Mouse (Mus musculus): ENCODE data around the gene Lamtor3. TPM values are rescaled to one million over a fixed set of nuclear protein-coding genes. Genes with fewer than 3 reads are reported as not detected.
"Not testable (repeated sequence)": the region's sequence is repeated elsewhere in the genome, so short reads cannot be mapped to it uniquely, and the experiment has no call there.

Gene Lamtor3
- polyA plus RNA-seq, 1 experiment from 2014 or later, result 103 TPM

DNA sequence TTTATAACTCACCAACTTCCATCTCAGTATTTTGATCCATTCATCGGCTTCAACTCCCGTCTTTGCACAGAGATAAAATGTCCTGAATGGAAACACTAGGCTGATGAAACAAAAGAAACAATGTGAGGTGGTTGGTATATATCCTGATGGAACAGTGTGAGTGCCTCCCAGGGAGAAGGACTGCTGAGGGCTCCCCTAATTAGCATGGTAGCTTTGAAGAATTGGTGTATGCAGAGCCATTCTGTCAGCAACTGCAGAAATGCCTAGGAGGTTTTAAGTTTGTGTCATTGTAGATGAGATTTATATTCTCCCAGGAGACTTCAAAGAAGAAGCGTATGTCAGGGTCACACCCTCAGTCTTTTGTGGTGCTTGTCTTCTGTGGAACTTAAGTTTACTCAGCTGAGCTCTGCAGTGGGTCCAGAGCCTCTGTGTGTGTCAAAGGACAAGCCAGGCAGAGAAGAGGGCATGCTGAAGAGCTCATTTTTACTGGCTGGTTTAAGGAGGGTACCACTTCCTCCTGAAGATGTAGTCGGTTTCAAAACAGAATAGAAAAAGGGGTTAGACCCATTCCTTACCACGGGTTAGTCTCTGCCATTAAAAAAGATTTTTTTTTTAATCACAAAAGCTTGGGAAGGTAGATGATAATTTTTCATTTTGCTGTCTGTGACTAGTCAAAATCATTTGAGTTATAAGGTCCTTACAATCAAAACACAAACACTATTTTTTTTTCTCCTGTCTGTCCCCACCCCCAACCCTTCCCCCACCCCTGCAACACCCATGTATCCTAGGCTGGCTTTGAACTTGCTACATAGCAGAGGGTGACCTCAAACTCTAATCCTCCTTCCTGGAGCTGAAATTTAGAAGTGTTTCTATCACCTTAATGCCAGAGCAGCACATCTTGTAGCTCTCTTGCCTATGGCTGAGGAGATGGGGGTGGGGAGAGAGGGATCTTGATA lies 17.5 kb downstream of the Lamtor3 start:
- WGBS, result 47% methylated on average over 5 of the region's 5 CpGs
- H3K4me1 ChIP-seq, result peaks cover 16% of the 10 kb centered on the region
- H3K4me3 ChIP-seq (replicated peaks), result no peak overlapping the region
- ATAC-seq (ENCODE audit: low FRiP score), result no peak
- H3K9ac ChIP-seq, result no peak overlapping the region
- H3K4me2 ChIP-seq, result no peak overlapping the region
- no peaks in the 10 kb centered on the region; the same call in 1 of the 2 replicates for H3K36me3 ChIP-seq (replicated peaks)
- no peaks in the 10 kb centered on the region for H3K9me3 ChIP-seq
- no peaks in the 10 kb centered on the region for H3K27me3 ChIP-seq
- H3K27ac ChIP-seq, result no peak overlapping the region

GRCm38 (mm10) chr3:137936541-137936940 lies 18.2 kb downstream of the Lamtor3 start:
- H3K9ac ChIP-seq, result no peak overlapping the region
- no peak overlapping the region for H3K4me2 ChIP-seq
- H3K4me3 ChIP-seq (replicated peaks), result no peak overlapping the region
- H3K36me3 ChIP-seq (replicated peaks), result no peaks in the 10 kb centered on the region; the same call in 1 of the 2 replicates
- H3K27ac ChIP-seq, result no peak overlapping the region
- H3K4me1 ChIP-seq, result peaks cover 16% of the 10 kb centered on the region
- no peaks in the 10 kb centered on the region for H3K27me3 ChIP-seq
- 35% methylated on average over 6 of the region's 6 CpGs for WGBS
- ATAC-seq (ENCODE audit: low FRiP score), result no peak
- no peaks in the 10 kb centered on the region for H3K9me3 ChIP-seq

GRCm38 (mm10) chr3:137938608-137939007 lies 20.3 kb downstream of the Lamtor3 start:
- no peaks in the 10 kb centered on the region for H3K27me3 ChIP-seq
- H3K4me3 ChIP-seq (replicated peaks), result no peak overlapping the region
- no peaks in the 10 kb centered on the region for H3K36me3 ChIP-seq (replicated peaks)
- ATAC-seq (ENCODE audit: low FRiP score), result peak; percentile 73; the same call in 1 of the 2 replicates
- H3K9ac ChIP-seq, result no peak overlapping the region
- no peaks in the 10 kb centered on the region for H3K9me3 ChIP-seq
- no peak overlapping the region for H3K27ac ChIP-seq
- no peak overlapping the region for H3K4me2 ChIP-seq
- peaks cover 16% of the 10 kb centered on the region for H3K4me1 ChIP-seq
- WGBS, result 39% methylated on average over 6 of the region's 6 CpGs

- Histone ChIP-seq H3K4me1 (peaks cover 10% of the 10 kb centered on the region), H3K4me2 (no peak overlapping the region), H3K27ac (no peak overlapping the region), H3K9me3 (no peaks in the 10 kb centered on the region), H3K27me3 (no peaks in the 10 kb centered on the region), H3K4me3 (replicated peaks) (no peak overlapping the region), H3K36me3 (replicated peaks) (no peaks in the 10 kb centered on the region), H3K9ac (no peak overlapping the region)
- no peak for ATAC-seq (ENCODE audit: low FRiP score)
- 89% methylated on average over 4 of the region's 4 CpGs for WGBS
Measured at GRCm38 (mm10) chr3:137940757-137941156, 22.5 kb downstream of the Lamtor3 start.

GRCm38 (mm10) chr3:137941555-137941954 lies 23.2 kb downstream of the Lamtor3 start:
- ATAC-seq (ENCODE audit: low FRiP score), result no peak
- H3K36me3 ChIP-seq (replicated peaks), result no peaks in the 10 kb centered on the region
- no peak overlapping the region for H3K9ac ChIP-seq
- H3K27ac ChIP-seq, result no peak overlapping the region
- H3K9me3 ChIP-seq, result no peaks in the 10 kb centered on the region
- no peak overlapping the region for H3K4me3 ChIP-seq (replicated peaks)
- H3K4me2 ChIP-seq, result no peak overlapping the region
- H3K27me3 ChIP-seq, result no peaks in the 10 kb centered on the region
- H3K4me1 ChIP-seq, result peaks cover 4% of the 10 kb centered on the region; the same call in 1 of the 2 replicates

DNA sequence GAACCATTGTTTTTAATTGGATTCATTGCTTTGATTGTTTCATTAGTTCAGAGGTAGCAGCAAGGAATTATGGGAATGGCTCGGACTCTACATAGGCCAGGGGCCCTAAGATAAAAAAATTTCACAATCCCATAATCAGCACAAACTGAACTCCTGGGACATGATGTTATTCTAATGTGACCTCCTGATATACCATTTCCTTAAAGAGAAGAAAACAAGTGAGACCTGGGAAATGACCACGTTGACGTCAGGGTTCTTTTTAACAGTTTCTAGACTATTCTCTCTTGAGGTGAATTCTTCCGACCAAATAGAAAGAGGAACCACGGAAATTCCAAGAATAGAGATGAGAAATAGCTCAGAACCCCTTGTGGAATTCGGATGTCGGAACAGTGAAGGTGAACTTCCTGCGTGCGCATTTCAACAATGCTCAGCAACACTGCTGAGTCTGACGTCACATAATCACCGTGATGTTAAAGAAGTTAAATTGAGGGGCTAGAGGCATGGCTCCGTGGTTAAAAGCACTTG lies 23.9 kb downstream of the Lamtor3 start:
- no peak for ATAC-seq (ENCODE audit: low FRiP score)
- H3K27ac ChIP-seq, result no peak overlapping the region
- no peak overlapping the region for H3K4me3 ChIP-seq (replicated peaks)
- no peaks in the 10 kb centered on the region for H3K36me3 ChIP-seq (replicated peaks)
- H3K9me3 ChIP-seq, result no peaks in the 10 kb centered on the region
- H3K9ac ChIP-seq, result no peak overlapping the region
- 93% methylated on average over 12 of the region's 12 CpGs for WGBS
- 0 out of 2 replicates have a peak, but pooled peaks cover 2% of the 10 kb centered on the region for H3K4me1 ChIP-seq
- H3K4me2 ChIP-seq, result no peak overlapping the region
- H3K27me3 ChIP-seq, result no peaks in the 10 kb centered on the region

DNA sequence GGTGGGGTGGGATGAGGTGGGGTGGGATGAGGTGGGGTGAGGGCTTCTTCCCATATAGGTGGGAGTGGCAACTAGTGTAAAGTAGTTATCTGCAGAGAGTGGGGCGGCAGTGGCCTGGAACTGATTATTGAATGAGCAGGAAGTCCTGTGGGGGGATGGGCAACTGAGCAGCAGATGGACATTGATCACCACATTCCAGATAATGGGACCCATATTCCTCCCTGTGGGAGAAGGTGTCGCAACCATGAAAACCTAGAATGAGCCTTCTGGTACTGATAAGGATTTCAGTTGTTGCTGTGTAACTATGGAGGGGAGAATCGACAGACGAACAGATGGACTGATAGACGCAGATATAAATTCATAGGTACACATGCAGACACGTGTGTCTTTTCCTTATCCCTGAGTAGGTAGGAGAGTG lies 25.4 kb downstream of the Lamtor3 start:
- no peaks in the 10 kb centered on the region for H3K27me3 ChIP-seq
- no peak for ATAC-seq (ENCODE audit: low FRiP score)
- WGBS, result 95% methylated on average over 6 of the region's 6 CpGs

DNA sequence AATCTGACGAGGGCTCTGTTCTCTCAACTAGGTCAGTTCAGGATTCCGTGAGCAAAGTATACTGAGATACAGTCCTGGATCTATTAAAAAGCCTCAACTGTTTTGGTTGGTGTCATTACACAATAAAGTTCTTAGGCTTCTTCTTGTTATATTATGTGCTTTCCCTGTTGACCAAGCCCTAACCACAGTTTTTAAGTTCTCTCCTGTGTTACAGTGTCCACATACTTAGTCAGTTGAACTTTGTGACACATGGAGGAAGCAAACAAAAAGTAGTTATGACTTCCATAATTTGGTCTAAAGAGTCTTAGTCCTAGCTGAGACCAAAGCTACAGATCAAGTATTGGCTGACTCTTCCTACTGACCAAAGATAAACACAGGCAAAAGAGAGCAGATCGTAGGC lies 28.5 kb downstream of the Lamtor3 start:
- no peak overlapping the region for H3K9ac ChIP-seq

More for the DNA sequence above, 25.4 kb downstream of the Lamtor3 start:
- H3K4me3 ChIP-seq (replicated peaks), result no peak overlapping the region
- no peaks in the 10 kb centered on the region for H3K9me3 ChIP-seq
- H3K4me2 ChIP-seq, result no peak overlapping the region
- H3K36me3 ChIP-seq (replicated peaks), result no peaks in the 10 kb centered on the region
- no peak overlapping the region for H3K9ac ChIP-seq
- 0 out of 2 replicates have a peak, but pooled peaks cover 2% of the 10 kb centered on the region for H3K4me1 ChIP-seq
- H3K27ac ChIP-seq, result no peak overlapping the region

GRCm38 (mm10) chr3:137947525-137947924 lies 29.2 kb downstream of the Lamtor3 start:
- Histone ChIP-seq H3K4me1 (peaks cover 2% of the 10 kb centered on the region), H3K36me3 (replicated peaks) (no peaks in the 10 kb centered on the region), H3K4me3 (replicated peaks) (no peak overlapping the region), H3K27ac (no peak overlapping the region), H3K9me3 (no peaks in the 10 kb centered on the region), H3K9ac (no peak overlapping the region), H3K27me3 (no peaks in the 10 kb centered on the region), H3K4me2 (no peak overlapping the region)
- no peak for ATAC-seq (ENCODE audit: low FRiP score)
- WGBS, result 87% methylated on average over 4 of the region's 4 CpGs

More for the DNA sequence above, 28.5 kb downstream of the Lamtor3 start:
- Histone ChIP-seq H3K4me3 (replicated peaks) (no peak overlapping the region), H3K36me3 (replicated peaks) (no peaks in the 10 kb centered on the region), H3K27me3 (no peaks in the 10 kb centered on the region), H3K27ac (no peak overlapping the region), H3K4me1 (no peaks in the 10 kb centered on the region), H3K4me2 (no peak overlapping the region), H3K9me3 (no peaks in the 10 kb centered on the region)
- 86% methylated on average over 3 of the region's 3 CpGs for WGBS
- no peak for ATAC-seq (ENCODE audit: low FRiP score)

- H3K4me2 ChIP-seq, result no peak overlapping the region
- no peak overlapping the region for H3K4me3 ChIP-seq (replicated peaks)
- 83% methylated on average over 10 of the region's 10 CpGs for WGBS
- no peak for ATAC-seq (ENCODE audit: low FRiP score)
- no peak overlapping the region for H3K27ac ChIP-seq
- no peaks in the 10 kb centered on the region for H3K9me3 ChIP-seq
- no peaks in the 10 kb centered on the region for H3K36me3 ChIP-seq (replicated peaks)
- H3K27me3 ChIP-seq, result no peaks in the 10 kb centered on the region
- peaks cover 15% of the 10 kb centered on the region for H3K4me1 ChIP-seq
- no peak overlapping the region for H3K9ac ChIP-seq
Measured at GRCm38 (mm10) chr3:137950191-137950885, 32.0 kb downstream of the Lamtor3 start.

DNA sequence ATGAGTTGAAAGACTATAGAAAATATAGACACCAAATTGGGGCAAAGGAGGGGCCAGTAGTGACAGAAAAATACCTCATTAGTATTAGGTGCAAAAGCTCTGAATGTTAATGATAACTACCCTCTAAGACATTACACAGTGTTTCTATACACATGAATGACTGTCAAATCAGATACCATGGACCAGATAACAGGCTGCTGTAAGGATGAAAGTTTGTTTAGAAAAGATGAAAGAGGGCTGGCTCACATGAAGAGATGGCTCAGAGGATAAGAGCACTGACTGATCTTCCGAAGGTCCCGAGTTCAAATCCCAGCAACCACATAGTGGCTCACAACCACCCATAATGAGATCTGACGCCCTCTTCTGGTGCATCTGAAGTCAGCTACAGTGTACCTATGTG lies 33.0 kb downstream of the Lamtor3 start:
- not testable (repeated sequence) for ATAC-seq (ENCODE audit: low FRiP score)
- WGBS, result 92% methylated on average over 3 of the region's 3 CpGs

GRCm38 (mm10) chr3:137951819-137952218 lies 33.5 kb downstream of the Lamtor3 start:
- H3K4me1 ChIP-seq, result peaks cover 20% of the 10 kb centered on the region
- no peaks in the 10 kb centered on the region for H3K27me3 ChIP-seq
- H3K36me3 ChIP-seq (replicated peaks), result no peaks in the 10 kb centered on the region
- no peak overlapping the region for H3K9ac ChIP-seq
- H3K27ac ChIP-seq, result no peak overlapping the region
- H3K4me3 ChIP-seq (replicated peaks), result no peak overlapping the region
- 64% methylated on average over 7 of the region's 7 CpGs for WGBS
- H3K4me2 ChIP-seq, result no peak overlapping the region
- H3K9me3 ChIP-seq, result no peaks in the 10 kb centered on the region
- no peak for ATAC-seq (ENCODE audit: low FRiP score)

More for the DNA sequence above, 33.0 kb downstream of the Lamtor3 start:
- not testable (repeated sequence) for H3K9me3 ChIP-seq; H3K27ac ChIP-seq; H3K4me3 ChIP-seq (replicated peaks); H3K4me2 ChIP-seq; H3K36me3 ChIP-seq (replicated peaks); H3K9ac ChIP-seq; H3K27me3 ChIP-seq
- H3K4me1 ChIP-seq, result peaks cover 20% of the 10 kb centered on the region
